ENCODE assay signal across 8 mouse cellular contexts in genomic region chr4:133014896-133015709, GRCm38 (mm10). TPM values are rescaled to one million over a fixed set of nuclear protein-coding genes. Genes with fewer than 3 reads are reported as not detected.
DNase-seq lines count a peak whose midpoint lies in the region; ATAC-seq and TF ChIP-seq lines count a peak whose summit lies in the region.

No protein-coding gene starts in this region.

- peaks cover 82% of the 10 kb centered on the region for H3K4me1 ChIP-seq in hindbrain, embryonic 13.5 days (replicated peaks)
- peaks cover 40% of the 10 kb centered on the region for H3K4me1 ChIP-seq in neural tube, embryonic 14.5 days (ENCODE audit: control insufficient read depth, insufficient read depth, low read length)

- DNase-seq in left cerebral cortex, adult 2 months (ENCODE audit: extremely low spot score in 1 of 2, low spot score in 2 of 2), result no peak
- DNase-seq in left cerebral cortex, adult 9 months (ENCODE audit: low spot score in 2 of 2), result no peak
- DNase-seq in embryo, embryonic 11 days, result peak; percentile 41
- DNase-seq in ovary, adult 18-20 months (ENCODE audit: low spot score), result no peak
- no peak for DNase-seq in right cerebral cortex, postnatal 14 days
- DNase-seq in spleen, postnatal 10 days (ENCODE audit: low spot score in 2 of 2), result no peak

- no peaks in the 10 kb centered on the region for H3K9me3 ChIP-seq in hindbrain, embryonic 13.5 days
- H3K9me3 ChIP-seq in neural tube, embryonic 14.5 days (ENCODE audit: control insufficient read depth, low read length), result no peaks in the 10 kb centered on the region

- H3K9ac ChIP-seq in hindbrain, embryonic 13.5 days, result peak overlapping the region; percentile 100
- H3K9ac ChIP-seq in neural tube, embryonic 14.5 days (replicated peaks; ENCODE audit: low read depth, low read length), result 0 out of 2 replicates have a peak overlapping the region, but pooled peaks have one; percentile 3

- intact Hi-C loops in left cerebral cortex, adult 2 months (cut with DNase I), result loop anchor here (5.0 kb wide), 1 partner anchor 117 kb away; the partner anchor contains the start of gene Wasf2

- peak overlapping the region; percentile 100 for H3K4me2 ChIP-seq in hindbrain, embryonic 13.5 days
- H3K4me2 ChIP-seq in neural tube, embryonic 14.5 days (ENCODE audit: low read depth, low read length), result peak overlapping the region; percentile 92

- H3K4me3 ChIP-seq in left cerebral cortex, adult 2 months, result peak overlapping the region; percentile 99
- H3K4me3 ChIP-seq in hindbrain, embryonic 13.5 days, result peak overlapping the region; percentile 93
- peak overlapping the region; percentile 99; the same call in 1 of the 2 replicates for H3K4me3 ChIP-seq in neural tube, embryonic 14.5 days (ENCODE audit: low read depth, low read length)

- no peak for TF ChIP-seq CTCF in left cerebral cortex, adult 2 months (IDR thresholded peaks at IDR 0.05)

- H3K27me3 ChIP-seq in hindbrain, embryonic 13.5 days, result peaks cover 10% of the 10 kb centered on the region
- H3K27me3 ChIP-seq in neural tube, embryonic 14.5 days (ENCODE audit: control insufficient read depth, insufficient read depth, low read length), result no peaks in the 10 kb centered on the region

- no peak for ATAC-seq in hindbrain, embryonic 13.5 days (ENCODE audit: low FRiP score)
- no peak for ATAC-seq in neural tube, embryonic 14.5 days (ENCODE audit: low read depth)

- WGBS in hindbrain, embryonic 13.5 days, result 23% methylated on average over 10 of the region's 10 CpGs
- 25% methylated on average over 10 of the region's 10 CpGs for WGBS in neural tube, embryonic 14.5 days

- peaks cover 3% of the 10 kb centered on the region; the same call in 1 of the 2 replicates for H3K36me3 ChIP-seq in hindbrain, embryonic 13.5 days
- H3K36me3 ChIP-seq in neural tube, embryonic 14.5 days (ENCODE audit: control insufficient read depth, insufficient read depth, low read length), result no peaks in the 10 kb centered on the region

- H3K27ac ChIP-seq in left cerebral cortex, adult 2 months, result 0 out of 2 replicates have a peak overlapping the region, but pooled peaks have one; percentile 8
- H3K27ac ChIP-seq in hindbrain, embryonic 13.5 days, result peak overlapping the region; percentile 78
- H3K27ac ChIP-seq in neural tube, embryonic 14.5 days (ENCODE audit: low read depth, low read length), result peak overlapping the region; percentile 5; the same call in 1 of the 2 replicates

RNA-seq across cellular contexts. Expression of gene Ahdc1, which starts 4.0 kb away (rescaled TPM):
- total RNA-seq in left cerebral cortex, adult 2 months (2021), result 100 to 1,000 TPM; 108 to 132 TPM
- 11.0 and 12.5 TPM in 2 replicates for polyA plus RNA-seq in hindbrain, embryonic 13.5 days (2015; fragmentation: Nextera tagmentation; extraction: Ambion mirVana)
- polyA plus RNA-seq in neural tube, embryonic 14.5 days (2014; fragmentation: Nextera tagmentation; extraction: Ambion mirVana), result 12.2 and 13.1 TPM in 2 replicates

RNA-seq across cellular contexts. Expression of gene Fgr, which starts 41.2 kb away (rescaled TPM):
- under 1 TPM; 0.23 TPM for total RNA-seq in left cerebral cortex, adult 2 months (2021)
- 0.13 TPM in 1 of 2 replicates, not detected in the other for polyA plus RNA-seq in hindbrain, embryonic 13.5 days (2015; fragmentation: Nextera tagmentation; extraction: Ambion mirVana)
- not detected in 2 replicates for polyA plus RNA-seq in neural tube, embryonic 14.5 days (2014; fragmentation: Nextera tagmentation; extraction: Ambion mirVana)

Comparison
In these comparisons a context has a peak if more than half of its experiments do, and no peak if none do; other contexts are left out.
1. H3K27ac ChIP-seq: peak in every context shown above with its lines; median percentile 78 in hindbrain, embryonic 13.5 days; 8 in left cerebral cortex, adult 2 months; 5 in neural tube, embryonic 14.5 days.